12 mouse cellular contexts compared by ENCODE assay signal in genomic region chr4:43693806-43694241, GRCm38 (mm10). TPM values are rescaled to one million over a fixed set of nuclear protein-coding genes. Genes with fewer than 3 reads are reported as not detected.
DNase-seq lines count a peak whose midpoint lies in the region; ATAC-seq and TF ChIP-seq lines count a peak whose summit lies in the region.
"Had no signal": no experiment of that assay in that cellular context is flagged by ENCODE, and none has a peak within 500 bp of the region (broad histone marks: within the 10 kb centered on the region; RNA-seq: fewer than 3 reads in every experiment).

No protein-coding gene starts in this region.

- H3K9me3 ChIP-seq in midbrain, embryonic 11.5 days (ENCODE audit: control insufficient read depth, low read length) = no peaks in the 10 kb centered on the region
- H3K9me3 ChIP-seq in midbrain, embryonic 16.5 days (replicated peaks; ENCODE audit: control insufficient read depth, low read length, poor library complexity, severe bottlenecking) = no peaks in the 10 kb centered on the region
- H3K9me3 ChIP-seq in liver, embryonic 12.5 days (replicated peaks) = no peaks in the 10 kb centered on the region
- no peaks in the 10 kb centered on the region for H3K9me3 ChIP-seq in stomach, postnatal 0 days (ENCODE audit: control insufficient read depth, low read length)
- no peaks in the 10 kb centered on the region for H3K9me3 ChIP-seq in forebrain, embryonic 16.5 days (ENCODE audit: control insufficient read depth, low read length)

- no peaks in the 10 kb centered on the region for H3K27me3 ChIP-seq in midbrain, embryonic 11.5 days (ENCODE audit: control insufficient read depth, insufficient read depth, low read length)
- no peaks in the 10 kb centered on the region for H3K27me3 ChIP-seq in midbrain, embryonic 16.5 days (ENCODE audit: control insufficient read depth, insufficient read depth, low read depth, low read length)
- H3K27me3 ChIP-seq in liver, embryonic 12.5 days (replicated peaks) = peaks cover 21% of the 10 kb centered on the region
- no peaks in the 10 kb centered on the region for H3K27me3 ChIP-seq in stomach, postnatal 0 days (ENCODE audit: control insufficient read depth, insufficient read depth, low read length)
- no peaks in the 10 kb centered on the region for H3K27me3 ChIP-seq in forebrain, embryonic 16.5 days (replicated peaks; ENCODE audit: control insufficient read depth, insufficient read depth, low read length)

- DNase-seq in midbrain, embryonic 11.5 days (ENCODE audit: low spot score, missing footprints) = peak; percentile 81
- peak; percentile 72 to 75 for DNase-seq in adrenal gland, postnatal 36 days
- DNase-seq in stomach, postnatal 0 days (ENCODE audit: low spot score) = no peak
- no peak for DNase-seq in kidney, adult 18-20 months
- no peak for DNase-seq in kidney, adult 9 months
- DNase-seq: forebrain, postnatal 0 days had no signal

- ATAC-seq in midbrain, embryonic 11.5 days (ENCODE audit: low FRiP score) = no peak
- ATAC-seq in midbrain, embryonic 16.5 days = no peak
- peak; percentile 38; the same call in 1 of the 2 replicates for ATAC-seq in liver, embryonic 12.5 days
- peak; percentile 57 for ATAC-seq in stomach, postnatal 0 days (ENCODE audit: low FRiP score, low TSS enrichment)
- ATAC-seq in forebrain, embryonic 16.5 days = no peak
- ATAC-seq: forebrain, postnatal 0 days had no signal

- H3K4me2 ChIP-seq in midbrain, embryonic 11.5 days = no peak overlapping the region
- no peak overlapping the region for H3K4me2 ChIP-seq in midbrain, embryonic 16.5 days (ENCODE audit: low read length)
- no peak overlapping the region for H3K4me2 ChIP-seq in liver, embryonic 12.5 days
- no peak overlapping the region for H3K4me2 ChIP-seq in stomach, postnatal 0 days (replicated peaks; ENCODE audit: low read depth)
- H3K4me2 ChIP-seq in forebrain, embryonic 16.5 days (ENCODE audit: low read length) = no peak overlapping the region

- no peak for TF ChIP-seq EP300 in stomach, postnatal 0 days (optimal IDR thresholded peaks at IDR 0.05)

- 73% methylated on average over 5 of the region's 5 CpGs for WGBS in midbrain, embryonic 11.5 days
- 80% methylated on average over 5 of the region's 5 CpGs for WGBS in midbrain, embryonic 16.5 days
- 26% methylated on average over 5 of the region's 5 CpGs for WGBS in liver, embryonic 12.5 days (ENCODE audit: insufficient replicate concordance)
- 45% methylated on average over 5 of the region's 5 CpGs for WGBS in stomach, postnatal 0 days
- WGBS in forebrain, embryonic 16.5 days = 83% methylated on average over 5 of the region's 5 CpGs

- H3K4me3 ChIP-seq in midbrain, embryonic 11.5 days (ENCODE audit: low read depth, low read length) = no peak overlapping the region
- H3K4me3 ChIP-seq in midbrain, embryonic 16.5 days (ENCODE audit: low read depth, low read length) = no peak overlapping the region
- H3K4me3 ChIP-seq in liver, embryonic 12.5 days = no peak overlapping the region
- no peak overlapping the region for H3K4me3 ChIP-seq in stomach, postnatal 0 days (ENCODE audit: low read depth, low read length)
- no peak overlapping the region for H3K4me3 ChIP-seq in forebrain, embryonic 16.5 days (replicated peaks; ENCODE audit: low read length)

- H3K9ac ChIP-seq in midbrain, embryonic 11.5 days (ENCODE audit: low read length) = no peak overlapping the region
- H3K9ac ChIP-seq in midbrain, embryonic 16.5 days (ENCODE audit: low read depth, low read length) = no peak overlapping the region
- H3K9ac ChIP-seq in liver, embryonic 12.5 days = no peak overlapping the region
- H3K9ac ChIP-seq in stomach, postnatal 0 days (ENCODE audit: low read length) = no peak overlapping the region
- H3K9ac ChIP-seq in forebrain, embryonic 16.5 days (replicated peaks; ENCODE audit: low read depth, low read length) = no peak overlapping the region
- H3K9ac ChIP-seq: forebrain, postnatal 0 days had no signal

- H3K36me3 ChIP-seq in midbrain, embryonic 11.5 days (ENCODE audit: control insufficient read depth, insufficient read depth, low read length) = peaks cover 2% of the 10 kb centered on the region; the same call in 1 of the 2 replicates
- H3K36me3 ChIP-seq in midbrain, embryonic 16.5 days (ENCODE audit: control insufficient read depth, insufficient read depth, low read length) = peaks cover 16% of the 10 kb centered on the region
- no peaks in the 10 kb centered on the region for H3K36me3 ChIP-seq in liver, embryonic 12.5 days
- no peaks in the 10 kb centered on the region for H3K36me3 ChIP-seq in stomach, postnatal 0 days (ENCODE audit: control insufficient read depth, insufficient read depth, low read length)
- H3K36me3 ChIP-seq in forebrain, embryonic 16.5 days (ENCODE audit: control insufficient read depth, insufficient read depth) = peaks cover 6% of the 10 kb centered on the region; the same call in 1 of the 2 replicates

- no peak for TF ChIP-seq CTCF in stomach, postnatal 0 days (IDR thresholded peaks at IDR 0.05; ENCODE audit: low read depth)

- H3K27ac ChIP-seq in midbrain, embryonic 11.5 days (ENCODE audit: low read depth, low read length) = no peak overlapping the region
- no peak overlapping the region for H3K27ac ChIP-seq in midbrain, embryonic 16.5 days (ENCODE audit: low read length)
- no peak overlapping the region for H3K27ac ChIP-seq in liver, embryonic 12.5 days
- H3K27ac ChIP-seq in stomach, postnatal 0 days (replicated peaks) = no peak overlapping the region
- no peak overlapping the region for H3K27ac ChIP-seq in forebrain, embryonic 16.5 days (ENCODE audit: low read length)
- H3K27ac ChIP-seq: macrophage had no signal

- H3K4me1 ChIP-seq in midbrain, embryonic 11.5 days (ENCODE audit: control insufficient read depth, insufficient read depth, low read length) = no peaks in the 10 kb centered on the region
- no peaks in the 10 kb centered on the region for H3K4me1 ChIP-seq in midbrain, embryonic 16.5 days (ENCODE audit: control insufficient read depth, insufficient read depth, low read length)
- peaks cover 37% of the 10 kb centered on the region for H3K4me1 ChIP-seq in liver, embryonic 12.5 days
- no peaks in the 10 kb centered on the region; the same call in 1 of the 2 replicates for H3K4me1 ChIP-seq in stomach, postnatal 0 days (replicated peaks; ENCODE audit: control insufficient read depth, insufficient read depth)
- no peaks in the 10 kb centered on the region for H3K4me1 ChIP-seq in forebrain, embryonic 16.5 days (replicated peaks; ENCODE audit: control insufficient read depth, insufficient read depth, low read length)

RNA-seq across cellular contexts. Expression of gene Olfr70, which starts 6.8 kb away (rescaled TPM):
- polyA plus RNA-seq in midbrain, embryonic 11.5 days (2014; fragmentation: Nextera tagmentation; extraction: Ambion mirVana) = not detected in 2 replicates
- not detected in 2 replicates for polyA plus RNA-seq in midbrain, embryonic 16.5 days (2015; fragmentation: Nextera tagmentation; extraction: Ambion mirVana)
- not detected for total RNA-seq in adrenal gland, postnatal 36 days (2021)
- polyA plus RNA-seq in liver, embryonic 12.5 days (2016; fragmentation: Nextera tagmentation; extraction: Ambion mirVana) = not detected in 2 replicates
- polyA plus RNA-seq in stomach, postnatal 0 days (2015; fragmentation: Nextera tagmentation; extraction: Ambion mirVana) = not detected in 2 replicates
- polyA plus RNA-seq in forebrain, embryonic 16.5 days (2015; fragmentation: Nextera tagmentation; extraction: Ambion mirVana) = not detected in 2 replicates
- total RNA-seq: forebrain, postnatal 0 days had no signal
- polyA plus RNA-seq: cortical plate, adult 2 months; forebrain, postnatal 0 days; large intestine, adult 2 months; macrophage had no signal

RNA-seq across cellular contexts. Expression of gene Olfr71, which starts 16.2 kb away (rescaled TPM):
- not detected in 2 replicates for polyA plus RNA-seq in midbrain, embryonic 11.5 days (2014; fragmentation: Nextera tagmentation; extraction: Ambion mirVana)
- polyA plus RNA-seq in midbrain, embryonic 16.5 days (2015; fragmentation: Nextera tagmentation; extraction: Ambion mirVana) = 0.06 TPM in 1 of 2 replicates, not detected in the other
- not detected for total RNA-seq in adrenal gland, postnatal 36 days (2021)
- not detected in 2 replicates for polyA plus RNA-seq in liver, embryonic 12.5 days (2016; fragmentation: Nextera tagmentation; extraction: Ambion mirVana)
- not detected in 2 replicates for polyA plus RNA-seq in stomach, postnatal 0 days (2015; fragmentation: Nextera tagmentation; extraction: Ambion mirVana)
- polyA plus RNA-seq in forebrain, embryonic 16.5 days (2015; fragmentation: Nextera tagmentation; extraction: Ambion mirVana) = 0.09 TPM in 1 of 2 replicates, not detected in the other
- total RNA-seq: forebrain, postnatal 0 days had no signal
- polyA plus RNA-seq: cortical plate, adult 2 months; forebrain, postnatal 0 days; large intestine, adult 2 months; macrophage had no signal

RNA-seq across cellular contexts. Expression of gene Fam221b, which starts 24.9 kb away (rescaled TPM):
- 2.4 and 2.5 TPM in 2 replicates for polyA plus RNA-seq in midbrain, embryonic 11.5 days (2014; fragmentation: Nextera tagmentation; extraction: Ambion mirVana)
- polyA plus RNA-seq in midbrain, embryonic 16.5 days (2015; fragmentation: Nextera tagmentation; extraction: Ambion mirVana) = 0.97 and 1.1 TPM in 2 replicates
- total RNA-seq in adrenal gland, postnatal 36 days (2021) = under 1 TPM; 0.20 TPM
- polyA plus RNA-seq in liver, embryonic 12.5 days (2016; fragmentation: Nextera tagmentation; extraction: Ambion mirVana) = 1.5 and 1.8 TPM in 2 replicates
- 3.1 and 3.6 TPM in 2 replicates for polyA plus RNA-seq in stomach, postnatal 0 days (2015; fragmentation: Nextera tagmentation; extraction: Ambion mirVana)
- 1.3 and 1.5 TPM in 2 replicates for polyA plus RNA-seq in forebrain, embryonic 16.5 days (2015; fragmentation: Nextera tagmentation; extraction: Ambion mirVana)
- total RNA-seq: forebrain, postnatal 0 days had no signal

RNA-seq across cellular contexts. Expression of gene Tmem8b, which starts 25.1 kb away (rescaled TPM):
- polyA plus RNA-seq in midbrain, embryonic 11.5 days (2014; fragmentation: Nextera tagmentation; extraction: Ambion mirVana) = 4.4 and 4.5 TPM in 2 replicates
- 14.9 and 15.8 TPM in 2 replicates for polyA plus RNA-seq in midbrain, embryonic 16.5 days (2015; fragmentation: Nextera tagmentation; extraction: Ambion mirVana)
- 1 to 10 TPM; 4.7 to 5.0 TPM for total RNA-seq in adrenal gland, postnatal 36 days (2021)
- polyA plus RNA-seq in liver, embryonic 12.5 days (2016; fragmentation: Nextera tagmentation; extraction: Ambion mirVana) = 0.44 and 0.53 TPM in 2 replicates
- polyA plus RNA-seq in stomach, postnatal 0 days (2015; fragmentation: Nextera tagmentation; extraction: Ambion mirVana) = 2.0 and 2.4 TPM in 2 replicates
- 14.6 and 15.5 TPM in 2 replicates for polyA plus RNA-seq in forebrain, embryonic 16.5 days (2015; fragmentation: Nextera tagmentation; extraction: Ambion mirVana)

RNA-seq across cellular contexts. Expression of gene Hrct1, which starts 33.2 kb away (rescaled TPM):
- 0.11 and 0.25 TPM in 2 replicates for polyA plus RNA-seq in midbrain, embryonic 11.5 days (2014; fragmentation: Nextera tagmentation; extraction: Ambion mirVana)
- polyA plus RNA-seq in midbrain, embryonic 16.5 days (2015; fragmentation: Nextera tagmentation; extraction: Ambion mirVana) = 0.29 and 0.34 TPM in 2 replicates
- total RNA-seq in adrenal gland, postnatal 36 days (2021) = 1 to 10 TPM; 2.3 to 3.9 TPM
- polyA plus RNA-seq in liver, embryonic 12.5 days (2016; fragmentation: Nextera tagmentation; extraction: Ambion mirVana) = 0.14 and 0.19 TPM in 2 replicates
- polyA plus RNA-seq in stomach, postnatal 0 days (2015; fragmentation: Nextera tagmentation; extraction: Ambion mirVana) = 6.1 and 7.8 TPM in 2 replicates
- polyA plus RNA-seq in forebrain, embryonic 16.5 days (2015; fragmentation: Nextera tagmentation; extraction: Ambion mirVana) = 0.34 and 0.47 TPM in 2 replicates
- polyA plus RNA-seq: macrophage had no signal

Comparison
In these comparisons a context has a peak if more than half of its experiments do, and no peak if none do; other contexts are left out.
1. ATAC-seq: peak in liver, embryonic 12.5 days (single experiment) and stomach, postnatal 0 days (single experiment); none in midbrain, embryonic 11.5 days (single experiment), midbrain, embryonic 16.5 days (single experiment) and forebrain, embryonic 16.5 days (single experiment).
2. DNase-seq: peak in midbrain, embryonic 11.5 days (single experiment) and adrenal gland, postnatal 36 days (2 of 2); none in stomach, postnatal 0 days (single experiment), kidney, adult 18-20 months (single experiment) and kidney, adult 9 months (single experiment).